ENCODE assay signal across 24 mouse cellular contexts in genomic region chr11:61676216-61676854, GRCm38 (mm10). TPM values are rescaled to one million over a fixed set of nuclear protein-coding genes. Genes with fewer than 3 reads are reported as not detected.
DNase-seq lines count a peak whose midpoint lies in the region; ATAC-seq lines count a peak whose summit lies in the region.
"Had no signal": no experiment of that assay in that cellular context is flagged by ENCODE, and none has a peak within 500 bp of the region (broad histone marks: within the 10 kb centered on the region; RNA-seq: fewer than 3 reads in every experiment).

No protein-coding gene starts in this region.

- 72% methylated on average over 7 of the region's 7 CpGs for WGBS in heart, embryonic 10.5 days
- WGBS in embryonic facial prominence, embryonic 15.5 days = 37% methylated on average over 7 of the region's 7 CpGs

- peak overlapping the region; percentile 5; the same call in 1 of the 2 replicates for H3K27ac ChIP-seq in heart, embryonic 10.5 days
- peak overlapping the region; percentile 58 for H3K27ac ChIP-seq in embryonic facial prominence, embryonic 15.5 days (replicated peaks)
- H3K27ac ChIP-seq: hindbrain, postnatal 0 days; midbrain, embryonic 12.5 days had no signal

- H3K9me3 ChIP-seq in heart, embryonic 10.5 days = no peaks in the 10 kb centered on the region
- H3K9me3 ChIP-seq in embryonic facial prominence, embryonic 15.5 days (replicated peaks) = no peaks in the 10 kb centered on the region
- H3K9me3 ChIP-seq: midbrain, embryonic 12.5 days had no signal

- no peak for ATAC-seq in embryonic facial prominence, embryonic 15.5 days (ENCODE audit: insufficient number of reproducible peaks, low FRiP score, low TSS enrichment, low read depth)
- ATAC-seq in erythroid progenitor cell, adult 5-6 weeks (replicated peaks; ENCODE audit: low FRiP score, poor library complexity, severe bottlenecking) = no peak
- ATAC-seq: hindbrain, postnatal 0 days; Patski had no signal

- no peak overlapping the region for H3K4me2 ChIP-seq in embryonic facial prominence, embryonic 15.5 days (replicated peaks)
- H3K4me2 ChIP-seq: midbrain, embryonic 12.5 days had no signal

- no peak for DNase-seq in heart, embryonic 10.5 days (ENCODE audit: low spot score)
- DNase-seq in heart, postnatal 36 days = no peak
- peak; percentile 49 for DNase-seq in embryo, embryonic 10.5 days (ENCODE audit: low spot score)
- peak; percentile 19 for DNase-seq in naive thymus-derived CD4-positive, alpha-beta T cell, adult 2 months (ENCODE audit: low read depth)
- no peak for DNase-seq in retina, postnatal 1 day
- DNase-seq in right cerebral cortex, postnatal 36 days (ENCODE audit: low spot score in 2 of 2) = no peak
- DNase-seq: cerebellum, adult 8-10 months; gastrocnemius, postnatal 36 days; heart, postnatal 14 days; kidney, adult 8-10 months; kidney, postnatal 25 days; layer of hippocampus, adult 9-11 months; lung, adult 2 months; lung, postnatal 36 days; thymus, postnatal 14 days had no signal

- intact Hi-C loops in heart, postnatal 36 days (cut with DNase I) = loop anchor here (5.0 kb wide), 1 partner anchor 39 kb away; no protein-coding TSS in a partner anchor

- H3K9ac ChIP-seq in embryonic facial prominence, embryonic 15.5 days = no peak overlapping the region
- H3K9ac ChIP-seq: midbrain, embryonic 12.5 days had no signal

- no peaks in the 10 kb centered on the region for H3K36me3 ChIP-seq in heart, embryonic 10.5 days
- no peaks in the 10 kb centered on the region for H3K36me3 ChIP-seq in embryonic facial prominence, embryonic 15.5 days
- H3K36me3 ChIP-seq: midbrain, embryonic 12.5 days had no signal

- no peak overlapping the region for H3K4me3 ChIP-seq in heart, embryonic 10.5 days
- H3K4me3 ChIP-seq in embryonic facial prominence, embryonic 15.5 days (replicated peaks) = no peak overlapping the region
- H3K4me3 ChIP-seq: midbrain, embryonic 12.5 days had no signal

- peaks cover 36% of the 10 kb centered on the region for H3K4me1 ChIP-seq in heart, embryonic 10.5 days
- peaks cover 36% of the 10 kb centered on the region for H3K4me1 ChIP-seq in embryonic facial prominence, embryonic 15.5 days

- peaks cover 56% of the 10 kb centered on the region for H3K27me3 ChIP-seq in heart, embryonic 10.5 days (ENCODE audit: insufficient read depth, poor library complexity, severe bottlenecking)
- peaks cover 3% of the 10 kb centered on the region; the same call in 1 of the 2 replicates for H3K27me3 ChIP-seq in embryonic facial prominence, embryonic 15.5 days
- H3K27me3 ChIP-seq: Patski had no signal

RNA-seq across cellular contexts. Expression of gene Fam83g, which starts 7.6 kb away (rescaled TPM):
- polyA plus RNA-seq in heart, embryonic 10.5 days (2016; fragmentation: Nextera tagmentation; extraction: Ambion mirVana) = 3.2 and 3.3 TPM in 2 replicates
- under 1 TPM; 0.11 to 0.16 TPM for total RNA-seq in heart, postnatal 36 days (2021)
- 9.0 and 10.9 TPM in 2 replicates for polyA plus RNA-seq in embryonic facial prominence, embryonic 15.5 days (2015; fragmentation: Nextera tagmentation; extraction: Ambion mirVana)
- total RNA-seq in erythroid progenitor cell, adult 5-6 weeks (2015; ENCODE audit: low replicate concordance) = not detected in 2 replicates
- total RNA-seq in erythroid progenitor cell, adult 5-6 weeks (2017; ENCODE audit: low replicate concordance) = 0.64 TPM in 1 of 2 replicates, not detected in the other
- total RNA-seq: common myeloid progenitor, adult 5-6 weeks had no signal
- polyA plus RNA-seq: Patski had no signal

RNA-seq across cellular contexts. Expression of gene Grap, which starts 23.3 kb away (rescaled TPM):
- 10.2 and 11.8 TPM in 2 replicates for polyA plus RNA-seq in heart, embryonic 10.5 days (2016; fragmentation: Nextera tagmentation; extraction: Ambion mirVana)
- total RNA-seq in heart, postnatal 36 days (2021) = 10 to 100 TPM; 11.5 to 15.0 TPM
- 13.0 and 16.2 TPM in 2 replicates for polyA plus RNA-seq in embryonic facial prominence, embryonic 15.5 days (2015; fragmentation: Nextera tagmentation; extraction: Ambion mirVana)
- 1.4 and 9.2 TPM in 2 replicates for total RNA-seq in erythroid progenitor cell, adult 5-6 weeks (2015; ENCODE audit: low replicate concordance)
- 0.51 and 1.4 TPM in 2 replicates for total RNA-seq in erythroid progenitor cell, adult 5-6 weeks (2017; ENCODE audit: low replicate concordance)

RNA-seq across cellular contexts. Expression of gene Slc5a10, which starts 44.3 kb away (rescaled TPM):
- 0.07 TPM in 1 of 2 replicates, not detected in the other for polyA plus RNA-seq in heart, embryonic 10.5 days (2016; fragmentation: Nextera tagmentation; extraction: Ambion mirVana)
- not detected for total RNA-seq in heart, postnatal 36 days (2021)
- polyA plus RNA-seq in embryonic facial prominence, embryonic 15.5 days (2015; fragmentation: Nextera tagmentation; extraction: Ambion mirVana) = 0.12 and 0.15 TPM in 2 replicates
- not detected in 2 replicates for total RNA-seq in erythroid progenitor cell, adult 5-6 weeks (2015; ENCODE audit: low replicate concordance)
- total RNA-seq in erythroid progenitor cell, adult 5-6 weeks (2017; ENCODE audit: low replicate concordance) = 0.13 TPM in 1 of 2 replicates, not detected in the other
- total RNA-seq: common myeloid progenitor, adult 5-6 weeks; gastrocnemius, postnatal 36 days; heart, postnatal 14 days; liver, adult 2 months; neutrophil, adult 5-6 weeks had no signal
- polyA plus RNA-seq: liver, adult 2 months; lung, adult 2 months; midbrain, embryonic 12.5 days; Patski; stomach, embryonic 14.5 days had no signal

Comparison
In these comparisons a context has a peak if more than half of its experiments do, and no peak if none do; other contexts are left out.
1. DNase-seq: peak in embryo, embryonic 10.5 days (single experiment) and naive thymus-derived CD4-positive, alpha-beta T cell, adult 2 months (single experiment); none in heart, embryonic 10.5 days (single experiment), heart, postnatal 36 days (0 of 2), retina, postnatal 1 day (single experiment) and right cerebral cortex, postnatal 36 days (0 of 2).